Mouse (Mus musculus): ENCODE measurements at regions not wholly inside any gene's neighbourhood (a gene's known extent, or its start where the extent isn't known, plus 50 kb on each side); places are given as distances from the start of the nearest gene placed in this dataset.

GRCm38 (mm10) chr12:106185398-106186077 lies 175.5 kb downstream of the Vrk1 start:
- H3K9me3 ChIP-seq (replicated peaks; ENCODE audit: insufficient read depth, low read length) = no peaks in the 10 kb centered on the region
- no peak overlapping the region for H3K9ac ChIP-seq (ENCODE audit: control insufficient read depth, low read depth, low read length, poor library complexity, severe bottlenecking)
- no peak for DNase-seq (ENCODE audit: low read depth, low spot score)
- H3K27ac ChIP-seq (ENCODE audit: control insufficient read depth, low read depth, low read length) = no peak overlapping the region
- H3K79me2 ChIP-seq (ENCODE audit: control insufficient read depth, insufficient read depth, low read length, poor library complexity) = no peaks in the 10 kb centered on the region
- no peaks in the 10 kb centered on the region for H3K4me1 ChIP-seq (ENCODE audit: control insufficient read depth in 1 of 2, insufficient read depth in 2 of 2, low read length in 2 of 2)
- TF ChIP-seq MXI1 (IDR thresholded peaks at IDR 0.05; ENCODE audit: low read depth, low read length) = no peak
- TF ChIP-seq TCF12 (IDR thresholded peaks at IDR 0.05; ENCODE audit: low read depth, low read length) = no peak
- no peak for TF ChIP-seq ZNF384 (IDR thresholded peaks at IDR 0.05; ENCODE audit: low read depth, low read length)
- no peak for TF ChIP-seq POLR2AphosphoS5 (IDR thresholded peaks at IDR 0.05; ENCODE audit: borderline replicate concordance, low read depth, low read length)
- TF ChIP-seq MYC (IDR thresholded peaks at IDR 0.05; ENCODE audit: low read depth, low read length) = no peak
- no peak for TF ChIP-seq KAT2A (conservative IDR thresholded peaks at IDR 0.05; ENCODE audit: low read depth, low read length)
- no peak for TF ChIP-seq MAX (IDR thresholded peaks at IDR 0.05; ENCODE audit: low read length)
- no peak for TF ChIP-seq BHLHE40 (IDR thresholded peaks at IDR 0.05; ENCODE audit: borderline replicate concordance, low read depth, low read length)
- TF ChIP-seq ZC3H11A (IDR thresholded peaks at IDR 0.05; ENCODE audit: low read depth, low read length) = no peak
- TF ChIP-seq MEF2A (IDR thresholded peaks at IDR 0.05; ENCODE audit: extremely low read depth, insufficient replicate concordance, low read depth, low read length, poor library complexity, severe bottlenecking) = no peak
- TF ChIP-seq ELF1 (IDR thresholded peaks at IDR 0.05; ENCODE audit: low read depth, low read length) = no peak
- TF ChIP-seq JUND (IDR thresholded peaks at IDR 0.05; ENCODE audit: low read depth, low read length) = no peak
- no peak for TF ChIP-seq USF1 (IDR thresholded peaks at IDR 0.05; ENCODE audit: low read depth, low read length)
- no peak for TF ChIP-seq MAFK (IDR thresholded peaks at IDR 0.05; ENCODE audit: borderline replicate concordance, low read depth, low read length)
- no peak for TF ChIP-seq SMC3 (IDR thresholded peaks at IDR 0.05; ENCODE audit: low read depth, low read length)
- TF ChIP-seq POLR2AphosphoS2 (IDR thresholded peaks at IDR 0.05; ENCODE audit: low read length) = no peak
- TF ChIP-seq MAZ (IDR thresholded peaks at IDR 0.05; ENCODE audit: low read depth, low read length) = no peak
- TF ChIP-seq CHD1 (IDR thresholded peaks at IDR 0.05; ENCODE audit: low read depth, low read length) = no peak
- H3K36me3 ChIP-seq (ENCODE audit: control insufficient read depth in 1 of 2, insufficient read depth in 2 of 2, low read length in 2 of 2) = no peaks in the 10 kb centered on the region
- no peaks in the 10 kb centered on the region for H3K27me3 ChIP-seq (ENCODE audit: control insufficient read depth in 1 of 2, insufficient read depth in 2 of 2, low read length in 2 of 2)
- H3K4me3 ChIP-seq (ENCODE audit: control insufficient read depth in 1 of 2, insufficient read depth in 1 of 2, low read depth in 2 of 2, low read length in 2 of 2) = no peak overlapping the region

- Histone ChIP-seq H3K9me3 (replicated peaks; ENCODE audit: insufficient read depth, low read length) (no peaks in the 10 kb centered on the region), H3K27ac (ENCODE audit: control insufficient read depth, low read depth, low read length) (no peak overlapping the region), H3K4me1 (ENCODE audit: control insufficient read depth in 1 of 2, insufficient read depth in 2 of 2, low read length in 2 of 2) (no peaks in the 10 kb centered on the region), H3K27me3 (ENCODE audit: control insufficient read depth in 1 of 2, insufficient read depth in 2 of 2, low read length in 2 of 2) (no peaks in the 10 kb centered on the region), H3K9ac (ENCODE audit: control insufficient read depth, low read depth, low read length, poor library complexity, severe bottlenecking) (no peak overlapping the region), H3K36me3 (ENCODE audit: control insufficient read depth in 1 of 2, insufficient read depth in 2 of 2, low read length in 2 of 2) (no peaks in the 10 kb centered on the region), H3K79me2 (ENCODE audit: control insufficient read depth, insufficient read depth, low read length, poor library complexity) (no peaks in the 10 kb centered on the region), H3K4me3 (ENCODE audit: control insufficient read depth in 1 of 2, insufficient read depth in 1 of 2, low read depth in 2 of 2, low read length in 2 of 2) (no peak overlapping the region)
- TF ChIP-seq ELF1 (IDR thresholded peaks at IDR 0.05; ENCODE audit: low read depth, low read length) (no peak), MAZ (IDR thresholded peaks at IDR 0.05; ENCODE audit: low read depth, low read length) (no peak), MYB (IDR thresholded peaks at IDR 0.05; ENCODE audit: low read depth, low read length) (no peak), ETS1 (IDR thresholded peaks at IDR 0.05; ENCODE audit: low read depth, low read length) (no peak), UBTF (IDR thresholded peaks at IDR 0.05; ENCODE audit: borderline replicate concordance, insufficient read depth, low read depth, low read length) (no peak), MAFK (IDR thresholded peaks at IDR 0.05; ENCODE audit: borderline replicate concordance, low read depth, low read length) (no peak), HCFC1 (IDR thresholded peaks at IDR 0.05; ENCODE audit: low read depth, low read length) (no peak), EP300 (IDR thresholded peaks at IDR 0.05; ENCODE audit: low read depth in 1 of 2, low read length in 2 of 2) (no peak)
- DNase-seq (ENCODE audit: low read depth, low spot score) = no peak
These were observed 176.5 kb downstream of the Vrk1 start for GRCm38 (mm10) chr12:106186501-106186900.
